Mouse (Mus musculus) leukemia stem cell, adult 10-12 weeks (primary cell): Measurements from ENCODE around the gene R3hdml. TPM values are rescaled to one million over a fixed set of nuclear protein-coding genes. Genes with fewer than 3 reads are reported as not detected.

Experiments used
- polyA plus RNA-seq: library from polyadenylated mRNA; stranded (reverse); fragments of >175 nt; gene quantifications from 2 replicates; pipeline ENCODE4 v1.2.3, GENCODE M21; 2012; ENCODE audit warnings: low replicate concordance

R3hdml gene
- polyA plus RNA-seq = not detected in 2 replicates

DNA sequence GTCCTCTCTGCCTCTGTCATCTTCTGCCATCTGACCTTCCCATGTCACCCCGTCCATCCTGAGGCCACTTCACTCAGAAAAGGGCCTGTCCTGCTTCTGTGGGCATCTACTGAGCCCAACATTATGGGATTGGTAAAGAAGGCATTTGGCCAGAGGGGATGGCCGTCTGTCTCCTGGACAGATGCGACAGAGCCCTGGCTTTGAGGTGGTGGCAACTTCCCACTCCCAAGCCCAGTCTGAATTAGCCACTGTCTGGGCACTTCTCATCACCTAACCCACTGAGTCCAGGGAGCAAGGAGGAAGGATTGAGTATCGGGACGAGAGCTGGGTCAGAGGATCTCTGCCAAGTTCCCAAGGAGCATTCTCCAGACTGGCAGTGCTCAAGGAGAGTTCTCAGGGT, at the start of gene R3hdml:
TSS of gene R3hdml (plus strand) at position 301 of the 400 bp plus-strand sequence.

DNA sequence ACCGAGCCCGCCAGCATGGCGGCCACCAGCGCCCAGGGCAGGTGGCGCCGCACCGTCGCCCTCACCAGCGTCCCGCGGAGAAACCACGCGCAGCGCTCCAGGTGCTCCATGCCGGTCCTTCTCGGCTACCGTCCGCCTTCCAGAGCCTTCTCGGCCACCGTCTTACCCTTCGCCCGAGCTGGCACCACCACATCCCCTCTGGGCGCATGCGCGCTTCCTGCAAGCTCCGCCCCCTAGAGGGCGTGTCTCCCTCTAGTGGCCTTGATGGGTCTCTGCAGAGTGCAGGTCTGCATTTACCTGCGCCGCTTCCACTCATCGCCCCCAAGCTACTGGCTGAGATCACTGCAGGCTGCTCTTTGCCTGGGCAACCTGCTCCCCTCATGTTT, 19.7 kb upstream of the R3hdml start, which contains the start of gene Fitm2:
TSS of gene Fitm2 (minus strand) at position 164 of the 386 bp plus-strand sequence.

DNA sequence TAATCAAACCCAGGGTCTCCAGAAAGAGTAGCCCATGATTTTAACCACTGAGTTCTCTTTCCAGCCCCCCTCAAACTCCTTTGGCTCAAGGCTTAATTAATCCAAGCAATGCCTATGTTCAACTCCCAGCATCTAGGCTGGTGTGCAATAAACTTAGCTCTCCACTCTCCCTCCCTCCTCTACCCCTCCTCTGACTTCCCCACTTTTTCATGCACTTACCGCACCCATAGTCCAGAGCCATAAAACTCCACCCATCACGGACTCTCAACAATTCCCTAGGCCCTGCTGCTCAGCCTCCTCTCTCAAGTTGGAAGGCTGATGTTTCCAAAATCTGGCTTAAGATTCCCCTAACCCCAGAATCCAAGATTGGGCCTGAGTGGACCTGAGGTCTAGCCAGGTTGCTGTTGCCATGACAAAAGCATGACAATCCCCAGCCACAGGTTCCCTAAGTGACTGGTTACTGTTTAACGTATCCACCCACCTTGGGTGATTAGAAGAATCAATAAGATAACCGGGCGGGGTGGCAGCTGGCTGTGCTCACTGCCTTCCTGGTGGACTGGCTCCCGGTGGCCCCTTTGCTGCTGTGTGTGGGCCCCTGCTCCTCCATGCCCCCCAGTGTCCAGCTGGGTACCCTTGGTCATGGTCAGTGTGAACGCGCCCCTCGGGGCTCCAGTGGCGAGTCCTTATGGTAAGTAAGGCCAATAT, 14.3 kb downstream of the R3hdml start, which contains the start of gene Hnf4a:
TSS of gene Hnf4a (plus strand) at position 509 of the 705 bp plus-strand sequence.

Other genes with a start within 250 kb of the R3hdml start
- not detected in 2 replicates for gene Jph2, start 94.3 kb upstream of the R3hdml start, polyA plus RNA-seq
- gene Oser1, start 67.6 kb upstream of the R3hdml start, polyA plus RNA-seq = 2.0 and 3.8 TPM in 2 replicates
- 0.15 TPM in 1 of 2 replicates, not detected in the other for gene Gdap1l1, start 53.8 kb upstream of the R3hdml start, polyA plus RNA-seq
- gene Fitm2, start 19.7 kb upstream of the R3hdml start, polyA plus RNA-seq = 3.6 and 6.0 TPM in 2 replicates
- gene Hnf4a, start 14.5 kb downstream of the R3hdml start, polyA plus RNA-seq = 0.27 and 0.46 TPM in 2 replicates
- gene Ttpal, start 110.0 kb downstream of the R3hdml start, polyA plus RNA-seq = 17.9 and 83.9 TPM in 2 replicates
- gene Serinc3, start 152.8 kb downstream of the R3hdml start, polyA plus RNA-seq = 41.8 and 151 TPM in 2 replicates
- 601 and 817 TPM in 2 replicates for gene Pkig, start 166.1 kb downstream of the R3hdml start, polyA plus RNA-seq